Mouse (Mus musculus): ENCODE measurements around the gene Mxi1. TPM values are rescaled to one million over a fixed set of nuclear protein-coding genes. Genes with fewer than 3 reads are reported as not detected.

Gene Mxi1
- total and polyA plus RNA-seq, 3 experiments, result 29.0 to 60.9 TPM; not detected in 1

- Histone ChIP-seq H3K36me3 (ENCODE audit: control insufficient read depth in 1 of 2, insufficient read depth in 2 of 2, low read length in 2 of 2) (0 out of 4 replicates have a peak, but pooled peaks cover 0 to 2% of the 10 kb centered on the region in 2 experiments), H3K79me2 (ENCODE audit: control insufficient read depth, insufficient read depth, low read length, poor library complexity) (peaks cover 1% of the 10 kb centered on the region; the same call in 1 of the 2 replicates), H3K27ac (ENCODE audit: control insufficient read depth, low read depth, low read length) (no peak overlapping the region), H3K9me3 (replicated peaks; ENCODE audit: insufficient read depth, low read length) (no peaks in the 10 kb centered on the region), H3K4me3 (ENCODE audit: control insufficient read depth in 1 of 2, insufficient read depth in 1 of 2, low read depth in 2 of 2, low read length in 2 of 2) (no peak overlapping the region), H3K9ac (ENCODE audit: control insufficient read depth, low read depth, low read length, poor library complexity, severe bottlenecking) (no peak overlapping the region), H3K27me3 (ENCODE audit: control insufficient read depth in 1 of 2, insufficient read depth in 2 of 2, low read length in 2 of 2) (no peaks in the 10 kb centered on the region), H3K4me1 (ENCODE audit: control insufficient read depth in 1 of 2, insufficient read depth in 2 of 2, low read length in 2 of 2) (no peaks in the 10 kb centered on the region; a peak in 1 of 4 replicates)
- TF ChIP-seq USF2 (IDR thresholded peaks at IDR 0.05; ENCODE audit: borderline replicate concordance in 1 of 2, insufficient read depth in 1 of 2, low read depth in 1 of 2, low read length in 2 of 2), result no peak
- TF ChIP-seq NRF1 (IDR thresholded peaks at IDR 0.05; ENCODE audit: insufficient read depth, low read depth, low read length, poor library complexity, severe bottlenecking), result no peak
- no peak for TF ChIP-seq GATA1 (IDR thresholded peaks at IDR 0.05; ENCODE audit: low read depth, low read length)
- no peak for TF ChIP-seq USF1 (IDR thresholded peaks at IDR 0.05; ENCODE audit: low read depth, low read length)
- TF ChIP-seq EP300 (IDR thresholded peaks at IDR 0.05; ENCODE audit: low read depth in 1 of 2, low read length in 2 of 2), result no peak
- TF ChIP-seq RCOR1 (IDR thresholded peaks at IDR 0.05; ENCODE audit: low read depth, low read length), result no peak
- no peak for TF ChIP-seq POLR2A (IDR thresholded peaks at IDR 0.05; ENCODE audit: control insufficient read depth in 1 of 2, insufficient read depth in 1 of 2, low read depth in 1 of 2, low read length in 2 of 2, poor library complexity in 1 of 2)
- no peak for TF ChIP-seq ZNF384 (IDR thresholded peaks at IDR 0.05; ENCODE audit: low read depth, low read length)
- TF ChIP-seq MAX (IDR thresholded peaks at IDR 0.05; ENCODE audit: low read length), result no peak
- no peak for TF ChIP-seq MAFK (IDR thresholded peaks at IDR 0.05; ENCODE audit: borderline replicate concordance, low read depth, low read length)
- no peak for TF ChIP-seq TCF12 (IDR thresholded peaks at IDR 0.05; ENCODE audit: low read depth, low read length)
- TF ChIP-seq ELF1 (IDR thresholded peaks at IDR 0.05; ENCODE audit: low read depth, low read length), result no peak
- no peak for TF ChIP-seq MXI1 (IDR thresholded peaks at IDR 0.05; ENCODE audit: low read depth, low read length)
- no peak for TF ChIP-seq RAD21 (IDR thresholded peaks at IDR 0.05; ENCODE audit: low read depth, low read length)
- no peak for TF ChIP-seq GABPA (IDR thresholded peaks at IDR 0.05; ENCODE audit: low read depth, low read length)
- no peak for TF ChIP-seq HCFC1 (IDR thresholded peaks at IDR 0.05; ENCODE audit: low read depth, low read length)
- no peak for DNase-seq (ENCODE audit: low read depth, low spot score)
Measured at GRCm38 (mm10) chr19:53320264-53321110, 10.2 kb downstream of the Mxi1 start.

GRCm38 (mm10) chr19:53321273-53321672 lies 11.0 kb downstream of the Mxi1 start:
- no peaks in the 10 kb centered on the region for H3K9me3 ChIP-seq (replicated peaks; ENCODE audit: insufficient read depth, low read length)
- peaks cover 1% of the 10 kb centered on the region; the same call in 1 of the 2 replicates for H3K79me2 ChIP-seq (ENCODE audit: control insufficient read depth, insufficient read depth, low read length, poor library complexity)
- no peak overlapping the region for H3K27ac ChIP-seq (ENCODE audit: control insufficient read depth, low read depth, low read length)
- H3K4me3 ChIP-seq (ENCODE audit: control insufficient read depth in 1 of 2, insufficient read depth in 1 of 2, low read depth in 2 of 2, low read length in 2 of 2), result no peak overlapping the region
- no peak for TF ChIP-seq HCFC1 (IDR thresholded peaks at IDR 0.05; ENCODE audit: low read depth, low read length)
- H3K4me1 ChIP-seq (ENCODE audit: control insufficient read depth in 1 of 2, insufficient read depth in 2 of 2, low read length in 2 of 2), result peaks cover 0 to 3% of the 10 kb centered on the region in 2 experiments; a peak in 3 of 4 replicates
- no peak for DNase-seq (ENCODE audit: low read depth, low spot score)
- no peak overlapping the region for H3K9ac ChIP-seq (ENCODE audit: control insufficient read depth, low read depth, low read length, poor library complexity, severe bottlenecking)
- H3K27me3 ChIP-seq (ENCODE audit: control insufficient read depth in 1 of 2, insufficient read depth in 2 of 2, low read length in 2 of 2), result no peaks in the 10 kb centered on the region
- H3K36me3 ChIP-seq (ENCODE audit: control insufficient read depth in 1 of 2, insufficient read depth in 2 of 2, low read length in 2 of 2), result peaks cover 0 to 3% of the 10 kb centered on the region in 2 experiments; a peak in 1 of 4 replicates
